Mouse (Mus musculus): ENCODE results near the gene Aco2. TPM values are rescaled to one million over a fixed set of nuclear protein-coding genes. Genes with fewer than 3 reads are reported as not detected.

Aco2 gene
- polyA plus RNA-seq, 1 experiment = 621 TPM

GRCm38 (mm10) chr15:81847861-81848260 is 24.2 kb upstream of the Aco2 start:
- WGBS = 65% methylated on average over 5 of the region's 5 CpGs

GRCm38 (mm10) chr15:81848301-81848700 is 23.8 kb upstream of the Aco2 start:
- Histone ChIP-seq H3K4me3 (replicated peaks; ENCODE audit: insufficient read depth, low read depth, low read length) (no peak overlapping the region), H3K4me1 (ENCODE audit: control insufficient read depth, insufficient read depth, low read length) (peaks cover 49% of the 10 kb centered on the region), H3K27me3 (ENCODE audit: control insufficient read depth, insufficient read depth, low read length) (no peaks in the 10 kb centered on the region), H3K27ac (ENCODE audit: insufficient read depth, low read length) (no peak overlapping the region)
- peak; percentile 54 to 56 for DNase-seq
- no peak for TF ChIP-seq POLR2A (IDR thresholded peaks at IDR 0.05; ENCODE audit: borderline replicate concordance, insufficient read depth, low read length)
- peak; percentile 58 for TF ChIP-seq CTCF (IDR thresholded peaks at IDR 0.05; ENCODE audit: borderline replicate concordance, insufficient read depth, low read depth, low read length)
- WGBS = 23% methylated on average over 7 of the region's 7 CpGs

More at GRCm38 (mm10) chr15:81847861-81848260, 24.2 kb upstream of the Aco2 start:
- H3K4me1 ChIP-seq (ENCODE audit: control insufficient read depth, insufficient read depth, low read length) = peaks cover 46% of the 10 kb centered on the region
- TF ChIP-seq POLR2A (IDR thresholded peaks at IDR 0.05; ENCODE audit: borderline replicate concordance, insufficient read depth, low read length) (no peak), CTCF (IDR thresholded peaks at IDR 0.05; ENCODE audit: borderline replicate concordance, insufficient read depth, low read depth, low read length) (no peak)
- no peak for DNase-seq
- H3K27ac ChIP-seq (ENCODE audit: insufficient read depth, low read length) = no peak overlapping the region
- no peak overlapping the region for H3K4me3 ChIP-seq (replicated peaks; ENCODE audit: insufficient read depth, low read depth, low read length)
- no peaks in the 10 kb centered on the region for H3K27me3 ChIP-seq (ENCODE audit: control insufficient read depth, insufficient read depth, low read length)

- no peak for TF ChIP-seq POLR2A (IDR thresholded peaks at IDR 0.05; ENCODE audit: borderline replicate concordance, insufficient read depth, low read length)
- TF ChIP-seq CTCF (IDR thresholded peaks at IDR 0.05; ENCODE audit: borderline replicate concordance, insufficient read depth, low read depth, low read length) = no peak
- peak; percentile 75 to 83 for DNase-seq
- Histone ChIP-seq H3K27ac (ENCODE audit: insufficient read depth, low read length) (peak overlapping the region; percentile 81), H3K27me3 (ENCODE audit: control insufficient read depth, insufficient read depth, low read length) (no peaks in the 10 kb centered on the region), H3K4me3 (replicated peaks; ENCODE audit: insufficient read depth, low read depth, low read length) (peak overlapping the region; percentile 22), H3K4me1 (ENCODE audit: control insufficient read depth, insufficient read depth, low read length) (peaks cover 49% of the 10 kb centered on the region)
- WGBS = 18% methylated on average over 9 of the region's 9 CpGs
These were observed 23.0 kb upstream of the Aco2 start for GRCm38 (mm10) chr15:81849104-81849503.

- Histone ChIP-seq H3K4me3 (replicated peaks; ENCODE audit: insufficient read depth, low read depth, low read length) (no peak overlapping the region), H3K27ac (ENCODE audit: insufficient read depth, low read length) (no peak overlapping the region), H3K4me1 (ENCODE audit: control insufficient read depth, insufficient read depth, low read length) (peaks cover 51% of the 10 kb centered on the region), H3K27me3 (ENCODE audit: control insufficient read depth, insufficient read depth, low read length) (no peaks in the 10 kb centered on the region)
- TF ChIP-seq POLR2A (IDR thresholded peaks at IDR 0.05; ENCODE audit: borderline replicate concordance, insufficient read depth, low read length) (no peak), CTCF (IDR thresholded peaks at IDR 0.05; ENCODE audit: borderline replicate concordance, insufficient read depth, low read depth, low read length) (no peak)
- WGBS = 67% methylated on average over 14 of the region's 14 CpGs
- no peak for DNase-seq
These were observed 21.4 kb upstream of the Aco2 start for GRCm38 (mm10) chr15:81850718-81851117.

- no peak for DNase-seq
- TF ChIP-seq CTCF (IDR thresholded peaks at IDR 0.05; ENCODE audit: borderline replicate concordance, insufficient read depth, low read depth, low read length) (no peak), POLR2A (IDR thresholded peaks at IDR 0.05; ENCODE audit: borderline replicate concordance, insufficient read depth, low read length) (no peak)
- WGBS = 83% methylated on average over 15 of the region's 15 CpGs
- no peak overlapping the region for H3K4me3 ChIP-seq (replicated peaks; ENCODE audit: insufficient read depth, low read depth, low read length)
- H3K4me1 ChIP-seq (ENCODE audit: control insufficient read depth, insufficient read depth, low read length) = peaks cover 51% of the 10 kb centered on the region
- no peak overlapping the region for H3K27ac ChIP-seq (ENCODE audit: insufficient read depth, low read length)
- no peaks in the 10 kb centered on the region for H3K27me3 ChIP-seq (ENCODE audit: control insufficient read depth, insufficient read depth, low read length)
These were observed 20.7 kb upstream of the Aco2 start for GRCm38 (mm10) chr15:81851375-81851774.

GRCm38 (mm10) chr15:81852411-81853000 is 19.6 kb upstream of the Aco2 start:
- H3K27ac ChIP-seq (ENCODE audit: insufficient read depth, low read length) = peak overlapping the region; percentile 55
- no peaks in the 10 kb centered on the region for H3K27me3 ChIP-seq (ENCODE audit: control insufficient read depth, insufficient read depth, low read length)
- WGBS = 13% methylated on average over 9 of the region's 9 CpGs
- H3K4me3 ChIP-seq (replicated peaks; ENCODE audit: insufficient read depth, low read depth, low read length) = peak overlapping the region; percentile 11
- TF ChIP-seq POLR2A (IDR thresholded peaks at IDR 0.05; ENCODE audit: borderline replicate concordance, insufficient read depth, low read length) (no peak), CTCF (IDR thresholded peaks at IDR 0.05; ENCODE audit: borderline replicate concordance, insufficient read depth, low read depth, low read length) (no peak)
- H3K4me1 ChIP-seq (ENCODE audit: control insufficient read depth, insufficient read depth, low read length) = peaks cover 43% of the 10 kb centered on the region
- peak; percentile 56 to 71 for DNase-seq

- Histone ChIP-seq H3K4me1 (ENCODE audit: control insufficient read depth, insufficient read depth, low read length) (peaks cover 39% of the 10 kb centered on the region), H3K27ac (ENCODE audit: insufficient read depth, low read length) (no peak overlapping the region; the same call in 1 of the 2 replicates), H3K27me3 (ENCODE audit: control insufficient read depth, insufficient read depth, low read length) (no peaks in the 10 kb centered on the region), H3K4me3 (replicated peaks; ENCODE audit: insufficient read depth, low read depth, low read length) (peak overlapping the region; percentile 11)
- DNase-seq = no peak
- WGBS = 33% methylated on average over 7 of the region's 7 CpGs
- no peak for TF ChIP-seq CTCF (IDR thresholded peaks at IDR 0.05; ENCODE audit: borderline replicate concordance, insufficient read depth, low read depth, low read length)
- TF ChIP-seq POLR2A (IDR thresholded peaks at IDR 0.05; ENCODE audit: borderline replicate concordance, insufficient read depth, low read length) = no peak
These were observed 19.0 kb upstream of the Aco2 start for GRCm38 (mm10) chr15:81853081-81853480.

- H3K27me3 ChIP-seq (ENCODE audit: control insufficient read depth, insufficient read depth, low read length) = no peaks in the 10 kb centered on the region
- H3K4me1 ChIP-seq (ENCODE audit: control insufficient read depth, insufficient read depth, low read length) = peaks cover 22% of the 10 kb centered on the region
- peak; percentile 92 to 97 for DNase-seq
- peak overlapping the region; percentile 88 for H3K27ac ChIP-seq (ENCODE audit: insufficient read depth, low read length)
- TF ChIP-seq CTCF (IDR thresholded peaks at IDR 0.05; ENCODE audit: borderline replicate concordance, insufficient read depth, low read depth, low read length) (no peak), POLR2A (IDR thresholded peaks at IDR 0.05; ENCODE audit: borderline replicate concordance, insufficient read depth, low read length) (peak; percentile 59; the same call in 1 of the 2 replicates)
- 1% methylated on average over 28 of the region's 28 CpGs for WGBS
- peak overlapping the region; percentile 83 for H3K4me3 ChIP-seq (replicated peaks; ENCODE audit: insufficient read depth, low read depth, low read length)
These were observed 15.9 kb upstream of the Aco2 start for GRCm38 (mm10) chr15:81856030-81856790.
